Mouse (Mus musculus): ENCODE measurements around the gene Mars2. TPM values are rescaled to one million over a fixed set of nuclear protein-coding genes. Genes with fewer than 3 reads are reported as not detected.

The Mars2 gene
- total RNA-seq, 2 experiments from 2014 or later = 2.0 to 2.3 TPM

- ATAC-seq (replicated peaks; ENCODE audit: low FRiP score, poor library complexity, severe bottlenecking) = no peak
Observed at GRCm38 (mm10) chr1:55215185-55215813, 21.7 kb upstream of the Mars2 start.

GRCm38 (mm10) chr1:55217191-55217590, 19.8 kb upstream of the Mars2 start:
- ATAC-seq (replicated peaks; ENCODE audit: low FRiP score, poor library complexity, severe bottlenecking) = no peak

- ATAC-seq (replicated peaks; ENCODE audit: low FRiP score, poor library complexity, severe bottlenecking) = no peak
Observed at GRCm38 (mm10) chr1:55221352-55221751, 15.6 kb upstream of the Mars2 start.

GRCm38 (mm10) chr1:55223026-55223425, 14.0 kb upstream of the Mars2 start:
- no peak for ATAC-seq (replicated peaks; ENCODE audit: low FRiP score, poor library complexity, severe bottlenecking)

- ATAC-seq (replicated peaks; ENCODE audit: low FRiP score, poor library complexity, severe bottlenecking) = no peak
Observed at GRCm38 (mm10) chr1:55224111-55224510, 12.9 kb upstream of the Mars2 start.

GRCm38 (mm10) chr1:55225398-55225797, 11.6 kb upstream of the Mars2 start:
- no peak for ATAC-seq (replicated peaks; ENCODE audit: low FRiP score, poor library complexity, severe bottlenecking)

GRCm38 (mm10) chr1:55226011-55226857, 10.7 kb upstream of the Mars2 start, which contains the start of gene Rftn2:
Rftn2 (minus strand) TSS chr1:55226782.
- no peak for ATAC-seq (replicated peaks; ENCODE audit: low FRiP score, poor library complexity, severe bottlenecking)

GRCm38 (mm10) chr1:55227376-55227775, 9.6 kb upstream of the Mars2 start:
- ATAC-seq (replicated peaks; ENCODE audit: low FRiP score, poor library complexity, severe bottlenecking) = no peak

GRCm38 (mm10) chr1:55228256-55228884, 8.6 kb upstream of the Mars2 start:
- ATAC-seq (replicated peaks; ENCODE audit: low FRiP score, poor library complexity, severe bottlenecking) = no peak

- no peak for ATAC-seq (replicated peaks; ENCODE audit: low FRiP score, poor library complexity, severe bottlenecking)
Observed at GRCm38 (mm10) chr1:55234910-55235520, 2.0 kb upstream of the Mars2 start.

- no peak for ATAC-seq (replicated peaks; ENCODE audit: low FRiP score, poor library complexity, severe bottlenecking)
Observed at GRCm38 (mm10) chr1:55236487-55236886, 490 bp upstream of the Mars2 start.

GRCm38 (mm10) chr1:55237643-55238161, 725 bp downstream of the Mars2 start:
- peak; percentile 34 for ATAC-seq (replicated peaks; ENCODE audit: low FRiP score, poor library complexity, severe bottlenecking)

GRCm38 (mm10) chr1:55238496-55238895, 1.5 kb downstream of the Mars2 start:
- 0 out of 2 replicates have a peak, but pooled peaks have one; percentile 3 for ATAC-seq (replicated peaks; ENCODE audit: low FRiP score, poor library complexity, severe bottlenecking)

GRCm38 (mm10) chr1:55239237-55239636, 2.3 kb downstream of the Mars2 start:
- ATAC-seq (replicated peaks; ENCODE audit: low FRiP score, poor library complexity, severe bottlenecking) = peak; percentile 63; the same call in 1 of the 2 replicates

- ATAC-seq (replicated peaks; ENCODE audit: low FRiP score, poor library complexity, severe bottlenecking) = no peak
Observed at GRCm38 (mm10) chr1:55246374-55246773, 9.4 kb downstream of the Mars2 start.

GRCm38 (mm10) chr1:55264385-55264784, 27.4 kb downstream of the Mars2 start:
- no peak for ATAC-seq (replicated peaks; ENCODE audit: low FRiP score, poor library complexity, severe bottlenecking)

- ATAC-seq (replicated peaks; ENCODE audit: low FRiP score, poor library complexity, severe bottlenecking) = no peak
Observed at GRCm38 (mm10) chr1:55265447-55265846, 28.5 kb downstream of the Mars2 start.

- no peak for ATAC-seq (replicated peaks; ENCODE audit: low FRiP score, poor library complexity, severe bottlenecking)
Observed at GRCm38 (mm10) chr1:55279081-55279480, 42.1 kb downstream of the Mars2 start.
